Mouse (Mus musculus): ENCODE results near the gene Zfp213. TPM values are rescaled to one million over a fixed set of nuclear protein-coding genes. Genes with fewer than 3 reads are reported as not detected.
A peak's percentile ranks its signal among the peaks of the same experiment; 100 is the strongest.

Zfp213 gene
- polyA plus RNA-seq, 1 experiment, result 4.3 TPM

DNA sequence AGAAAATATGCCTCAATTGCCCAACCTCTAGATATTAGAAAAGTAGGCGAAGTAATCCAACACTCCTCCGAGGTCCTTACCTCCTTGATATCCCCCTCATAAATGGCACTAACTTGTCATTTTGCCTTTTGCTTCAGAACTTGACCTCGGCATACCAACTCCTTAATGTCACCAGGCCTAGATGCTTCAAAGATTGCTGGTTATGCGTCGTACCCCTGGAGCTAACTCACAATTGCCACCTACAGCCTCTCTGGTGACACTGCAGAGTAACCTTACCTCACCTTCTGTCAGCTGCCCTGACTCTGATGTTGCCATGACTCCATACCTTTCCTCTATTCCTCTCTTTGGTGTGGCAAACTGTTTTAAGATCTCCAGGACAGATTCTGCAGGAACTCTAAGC is 2.7 kb upstream of the Zfp213 start:
- H3K4me1 ChIP-seq (ENCODE audit: control insufficient read depth, insufficient read depth, low read length), result peaks cover 2% of the 10 kb centered on the region; the same call in 1 of the 2 replicates
- TF ChIP-seq CTCF (IDR thresholded peaks at IDR 0.05; ENCODE audit: control insufficient read depth, insufficient read depth, low read length) (peak; percentile 34; the same call in 1 of the 2 replicates), POLR2A (IDR thresholded peaks at IDR 0.05; ENCODE audit: borderline replicate concordance, control insufficient read depth, low read depth, low read length) (no peak)
- H3K27ac ChIP-seq (ENCODE audit: control insufficient read depth, insufficient read depth, low read depth, low read length, poor library complexity), result no peak overlapping the region
- WGBS, result 35% methylated on average over 5 of the region's 5 CpGs
- H3K4me3 ChIP-seq (replicated peaks; ENCODE audit: control insufficient read depth, low read depth, low read length), result no peak overlapping the region

DNA sequence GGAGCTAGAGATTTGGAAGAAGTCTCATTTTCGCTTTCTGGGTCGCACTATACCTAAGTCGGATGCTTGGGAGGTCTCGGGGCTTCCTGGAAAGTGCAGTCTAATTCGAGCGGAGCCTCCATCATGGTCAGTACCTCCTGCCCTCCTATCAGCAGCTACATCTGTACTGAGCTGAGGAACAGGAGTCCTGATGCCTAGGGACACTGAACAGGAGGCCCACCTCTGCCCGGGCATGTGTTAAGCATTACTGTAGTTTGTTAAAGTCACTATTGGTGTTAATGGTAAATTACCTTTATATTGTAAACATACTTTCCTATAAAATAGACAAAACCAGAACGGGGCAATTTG is 304 bp upstream of the Zfp213 start:
- Histone ChIP-seq H3K4me1 (ENCODE audit: control insufficient read depth, insufficient read depth, low read length) (no peaks in the 10 kb centered on the region; the same call in 1 of the 2 replicates), H3K27ac (ENCODE audit: control insufficient read depth, insufficient read depth, low read depth, low read length, poor library complexity) (peak overlapping the region; percentile 93), H3K4me3 (replicated peaks; ENCODE audit: control insufficient read depth, low read depth, low read length) (peak overlapping the region; percentile 82)
- TF ChIP-seq CTCF (IDR thresholded peaks at IDR 0.05; ENCODE audit: control insufficient read depth, insufficient read depth, low read length) (no peak), POLR2A (IDR thresholded peaks at IDR 0.05; ENCODE audit: borderline replicate concordance, control insufficient read depth, low read depth, low read length) (no peak)
- WGBS, result 0% methylated on average over 8 of the region's 8 CpGs

DNA sequence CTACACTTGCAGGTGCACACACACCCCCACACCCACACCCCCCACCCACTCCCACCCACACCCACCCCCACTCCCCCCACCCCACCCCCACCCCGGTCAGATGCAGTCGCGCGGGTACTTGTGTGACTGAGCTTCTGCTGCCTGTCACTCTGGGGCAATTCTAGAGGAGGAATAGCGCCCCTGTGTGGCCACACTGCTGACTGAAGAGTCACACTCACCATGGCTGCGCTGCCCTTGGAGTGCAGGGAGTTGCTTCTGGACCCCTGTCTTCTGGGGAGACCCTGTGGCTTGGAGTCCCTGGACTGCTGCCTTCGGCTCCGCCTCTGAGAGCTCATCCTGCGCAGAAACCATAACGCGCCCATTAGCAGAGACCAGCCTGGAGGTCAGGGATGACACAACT is 4.3 kb downstream of the Zfp213 start:
- Histone ChIP-seq H3K4me1 (ENCODE audit: control insufficient read depth, insufficient read depth, low read length) (no peaks in the 10 kb centered on the region), H3K4me3 (replicated peaks; ENCODE audit: control insufficient read depth, low read depth, low read length) (no peak overlapping the region), H3K27ac (ENCODE audit: control insufficient read depth, insufficient read depth, low read depth, low read length, poor library complexity) (no peak overlapping the region)
- TF ChIP-seq CTCF (IDR thresholded peaks at IDR 0.05; ENCODE audit: control insufficient read depth, insufficient read depth, low read length) (peak; percentile 62; the same call in 1 of the 2 replicates), POLR2A (IDR thresholded peaks at IDR 0.05; ENCODE audit: borderline replicate concordance, control insufficient read depth, low read depth, low read length) (no peak)
- 70% methylated on average over 11 of the region's 11 CpGs for WGBS

DNA sequence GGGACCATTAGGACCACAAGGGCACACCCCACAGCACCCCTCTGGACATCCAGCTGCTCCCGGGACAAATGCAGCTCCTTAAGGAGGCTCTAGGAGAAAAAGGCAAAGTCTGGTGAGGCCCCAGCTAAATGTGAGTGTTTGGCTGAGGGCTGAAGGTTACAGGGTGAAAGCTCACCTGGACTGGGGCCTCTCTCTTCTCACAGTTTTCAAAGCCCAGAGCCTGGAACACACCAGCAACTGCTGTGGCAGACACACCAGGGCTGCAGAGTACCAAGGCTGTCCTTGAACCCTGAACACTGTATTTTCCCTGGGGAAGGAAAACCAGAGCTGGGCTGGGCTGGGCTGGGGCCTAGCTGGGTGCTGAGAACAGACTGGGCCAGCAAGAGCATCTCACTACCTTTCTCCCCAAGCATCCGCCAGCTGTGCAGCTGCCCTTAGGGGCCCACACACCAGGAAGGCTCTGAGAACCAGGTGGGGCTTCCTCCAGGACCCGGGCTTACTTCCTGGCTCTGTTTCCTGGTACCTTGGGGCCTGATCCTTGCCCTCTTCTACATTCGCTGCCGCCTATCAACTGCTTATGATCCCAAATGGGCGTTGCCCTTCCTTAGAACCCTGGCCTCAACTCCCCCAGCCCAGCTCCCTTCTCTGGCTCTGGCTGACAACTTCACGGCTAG is 8.7 kb downstream of the Zfp213 start:
- WGBS, result 69% methylated on average over 7 of the region's 7 CpGs
- Histone ChIP-seq H3K4me3 (replicated peaks; ENCODE audit: control insufficient read depth, low read depth, low read length) (no peak overlapping the region), H3K4me1 (ENCODE audit: control insufficient read depth, insufficient read depth, low read length) (no peaks in the 10 kb centered on the region), H3K27ac (ENCODE audit: control insufficient read depth, insufficient read depth, low read depth, low read length, poor library complexity) (no peak overlapping the region)
- no peak for TF ChIP-seq POLR2A (IDR thresholded peaks at IDR 0.05; ENCODE audit: borderline replicate concordance, control insufficient read depth, low read depth, low read length)
- TF ChIP-seq CTCF (IDR thresholded peaks at IDR 0.05; ENCODE audit: control insufficient read depth, insufficient read depth, low read length), result no peak

DNA sequence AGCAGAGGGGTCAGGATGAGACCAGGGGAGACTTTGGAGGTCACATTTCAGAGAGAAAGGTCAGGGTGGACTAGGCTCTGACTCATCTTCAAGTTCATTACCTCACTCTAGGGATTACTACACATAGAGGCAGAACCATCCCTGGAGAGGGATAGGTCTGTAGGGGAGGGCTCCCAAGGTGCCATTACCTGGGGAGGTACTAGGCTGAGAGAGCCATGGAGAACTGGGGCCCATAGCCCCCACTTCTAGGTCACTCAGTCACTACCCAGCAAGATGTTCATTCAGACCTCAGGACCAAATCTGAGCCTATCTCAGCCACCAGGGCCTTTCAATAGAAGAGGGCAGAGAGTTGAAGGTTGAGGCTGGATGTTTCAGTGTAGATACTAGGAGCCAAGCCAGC is 9.7 kb downstream of the Zfp213 start:
- Histone ChIP-seq H3K4me1 (ENCODE audit: control insufficient read depth, insufficient read depth, low read length) (no peaks in the 10 kb centered on the region), H3K27ac (ENCODE audit: control insufficient read depth, insufficient read depth, low read depth, low read length, poor library complexity) (no peak overlapping the region), H3K4me3 (replicated peaks; ENCODE audit: control insufficient read depth, low read depth, low read length) (no peak overlapping the region)
- no peak for TF ChIP-seq POLR2A (IDR thresholded peaks at IDR 0.05; ENCODE audit: borderline replicate concordance, control insufficient read depth, low read depth, low read length)
- no peak for TF ChIP-seq CTCF (IDR thresholded peaks at IDR 0.05; ENCODE audit: control insufficient read depth, insufficient read depth, low read length)

DNA sequence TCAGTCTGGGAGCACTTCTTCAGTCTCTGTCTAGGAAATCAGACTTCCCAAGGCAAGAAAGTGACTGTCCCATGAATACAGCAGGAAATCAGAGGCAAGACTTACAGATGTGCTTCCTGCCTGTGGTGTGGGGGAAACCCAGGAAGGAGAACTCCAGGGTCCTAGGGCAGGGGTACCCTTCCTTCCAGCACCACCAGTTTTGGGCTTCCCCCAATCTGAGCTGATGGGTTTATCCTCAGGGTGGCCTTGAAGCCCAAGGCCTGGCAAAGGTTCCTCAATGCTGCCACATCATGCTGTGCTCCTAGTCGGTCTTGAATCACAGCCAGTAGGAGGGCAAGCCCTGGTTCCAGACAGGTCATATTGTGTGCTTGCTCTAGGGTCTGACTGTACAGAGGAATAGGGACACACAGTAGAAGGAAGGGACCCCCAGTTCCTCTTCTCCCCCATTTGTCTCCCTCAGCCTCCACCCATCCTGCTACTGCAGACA is 10.4 kb downstream of the Zfp213 start:
- TF ChIP-seq CTCF (IDR thresholded peaks at IDR 0.05; ENCODE audit: control insufficient read depth, insufficient read depth, low read length), result no peak
- TF ChIP-seq POLR2A (IDR thresholded peaks at IDR 0.05; ENCODE audit: borderline replicate concordance, control insufficient read depth, low read depth, low read length), result no peak
- Histone ChIP-seq H3K4me3 (replicated peaks; ENCODE audit: control insufficient read depth, low read depth, low read length) (no peak overlapping the region), H3K4me1 (ENCODE audit: control insufficient read depth, insufficient read depth, low read length) (no peaks in the 10 kb centered on the region; the same call in 1 of the 2 replicates), H3K27ac (ENCODE audit: control insufficient read depth, insufficient read depth, low read depth, low read length, poor library complexity) (no peak overlapping the region)
- 67% methylated on average over 1 of the region's 1 CpGs for WGBS

DNA sequence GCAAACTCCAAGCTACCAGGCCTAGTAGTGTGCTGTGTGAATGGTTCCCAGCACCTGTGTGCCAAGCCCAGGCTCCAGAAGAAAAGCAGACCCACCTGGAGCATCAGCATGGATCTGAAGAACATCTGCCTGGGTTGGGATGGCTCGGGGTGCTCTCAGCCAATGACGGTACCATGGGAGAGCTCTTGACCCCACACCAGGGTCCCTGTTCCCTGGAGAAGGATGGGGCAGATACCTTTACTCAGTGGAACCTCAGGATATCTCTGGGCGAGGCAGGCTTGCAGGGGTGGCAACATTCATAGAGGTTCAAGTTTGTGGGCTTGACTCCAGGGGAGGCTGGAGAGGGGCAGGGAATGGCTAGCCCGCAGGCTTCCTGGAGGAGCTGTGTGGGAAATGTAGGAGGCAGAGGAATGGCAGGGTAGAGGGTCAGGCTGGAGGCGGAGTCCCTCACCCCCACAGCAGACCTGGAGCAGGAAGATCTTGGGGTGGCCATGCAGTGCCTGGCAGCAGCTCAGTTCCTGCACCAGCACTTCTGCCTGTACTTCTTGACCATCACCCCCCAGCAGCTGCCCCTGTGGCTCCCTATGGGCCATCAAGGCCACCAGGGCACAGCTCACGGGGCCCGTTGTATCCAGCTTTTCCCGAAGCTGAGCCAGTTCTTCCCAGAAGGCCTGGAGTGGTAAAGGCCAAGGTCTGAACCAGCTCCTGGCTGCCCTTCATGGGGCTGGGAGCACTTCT is 11.0 kb downstream of the Zfp213 start:
- no peak overlapping the region for H3K27ac ChIP-seq (ENCODE audit: control insufficient read depth, insufficient read depth, low read depth, low read length, poor library complexity)

DNA sequence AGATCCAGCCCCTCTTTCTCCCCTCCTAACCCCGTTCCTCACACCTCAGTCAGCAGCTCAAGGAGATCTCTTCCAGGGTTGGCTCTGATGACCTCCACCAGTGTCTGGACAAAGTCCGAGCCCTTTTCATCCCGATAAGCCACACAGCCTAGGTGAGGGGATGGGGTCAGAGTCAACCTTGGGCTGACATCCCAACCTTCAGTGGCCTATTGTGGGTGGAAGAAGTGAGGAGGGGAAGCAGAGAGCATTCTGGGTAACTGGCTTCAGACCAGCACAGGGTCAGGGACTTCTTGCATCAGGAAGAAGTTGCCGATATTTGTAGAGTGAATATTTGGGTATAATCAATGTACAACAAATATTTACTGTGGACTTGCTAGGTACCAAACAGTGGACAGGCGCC is 12.1 kb downstream of the Zfp213 start:
- 68% methylated on average over 5 of the region's 5 CpGs for WGBS
- no peak overlapping the region for H3K27ac ChIP-seq (ENCODE audit: control insufficient read depth, insufficient read depth, low read depth, low read length, poor library complexity)

More for the DNA sequence above, 11.0 kb downstream of the Zfp213 start:
- Histone ChIP-seq H3K4me1 (ENCODE audit: control insufficient read depth, insufficient read depth, low read length) (no peaks in the 10 kb centered on the region; the same call in 1 of the 2 replicates), H3K4me3 (replicated peaks; ENCODE audit: control insufficient read depth, low read depth, low read length) (no peak overlapping the region)
- 86% methylated on average over 8 of the region's 8 CpGs for WGBS
- TF ChIP-seq CTCF (IDR thresholded peaks at IDR 0.05; ENCODE audit: control insufficient read depth, insufficient read depth, low read length) (no peak), POLR2A (IDR thresholded peaks at IDR 0.05; ENCODE audit: borderline replicate concordance, control insufficient read depth, low read depth, low read length) (no peak)

More for the DNA sequence above, 12.1 kb downstream of the Zfp213 start:
- TF ChIP-seq POLR2A (IDR thresholded peaks at IDR 0.05; ENCODE audit: borderline replicate concordance, control insufficient read depth, low read depth, low read length), result no peak
- TF ChIP-seq CTCF (IDR thresholded peaks at IDR 0.05; ENCODE audit: control insufficient read depth, insufficient read depth, low read length), result no peak
- H3K4me1 ChIP-seq (ENCODE audit: control insufficient read depth, insufficient read depth, low read length), result no peaks in the 10 kb centered on the region; the same call in 1 of the 2 replicates
- no peak overlapping the region for H3K4me3 ChIP-seq (replicated peaks; ENCODE audit: control insufficient read depth, low read depth, low read length)
